Mouse (Mus musculus) forebrain, embryonic 14.5 days (tissue): ENCODE results near the gene Aup1. TPM values are rescaled to one million over a fixed set of nuclear protein-coding genes. Genes with fewer than 3 reads are reported as not detected.

Experiments used
- ATAC-seq: fragments of 200-750 bp; cut with Nextera tagmentation; 2 replicates; pipeline ENCODE4 v1.8.0; 2017; ENCODE audit warnings: mild to moderate bottlenecking, moderate library complexity
- DNase-seq: peaks from one replicate; pipeline ENCODE4 v3.0.0-alpha.2; 2015; ENCODE audit warnings: low spot score
- H3K27ac ChIP-seq: fragments of 300-500 bp; sonication (generic); 2 replicates; pipeline ENCODE4 v1.5.1; 2014; ENCODE audit warnings: low read depth, mild to moderate bottlenecking, control low read depth, low read length, moderate library complexity
- H3K27me3 ChIP-seq: fragments of 300-500 bp; sonication (generic); replicated peaks from 2 replicates; pipeline ENCODE4 v1.6.1; 2014; ENCODE audit warnings: low read length, control low read depth, mixed read lengths; ENCODE audit not compliant: control insufficient read depth, insufficient read depth
- H3K36me3 ChIP-seq: fragments of 300-500 bp; sonication (generic); 2 replicates; pipeline ENCODE4 v1.6.1; 2014; ENCODE audit warnings: low read length, control low read depth; ENCODE audit not compliant: control insufficient read depth, insufficient read depth
- H3K4me1 ChIP-seq: fragments of 300-500 bp; sonication (generic); 2 replicates; pipeline ENCODE4 v1.6.1; 2014; ENCODE audit warnings: antibody characterized with exemption, low read length, control low read depth; ENCODE audit not compliant: control insufficient read depth, insufficient read depth
- H3K4me2 ChIP-seq: fragments of 300-500 bp; sonication (generic); 2 replicates; pipeline ENCODE4 v1.6.1; 2014; ENCODE audit warnings: mild to moderate bottlenecking, control low read depth, low read length
- H3K4me3 ChIP-seq: fragments of 300-500 bp; sonication (generic); 2 replicates; pipeline ENCODE4 v1.5.1; 2014; ENCODE audit warnings: low read depth, low read length, control low read depth
- H3K9ac ChIP-seq: fragments of 300-500 bp; sonication (generic); 2 replicates; pipeline ENCODE4 v1.6.1; 2014; ENCODE audit warnings: mild to moderate bottlenecking, low read length, control low read depth, moderate library complexity
- H3K9me3 ChIP-seq: fragments of 300-500 bp; sonication (generic); replicated peaks from 2 replicates; pipeline ENCODE4 v1.6.1; 2016; ENCODE audit warnings: low read length, control low read depth, mixed read lengths; ENCODE audit not compliant: control insufficient read depth
- WGBS: fragments of 180-500 bp; shearing (Covaris S2); extraction: QIAGEN DNeasy Blood & Tissue Kit; methylation state at CpG from one replicate; pipeline ENCODE4 v1.1.7; 2014; 5-methylcytosine and 5-hydroxymethylcytosine counted together
- polyA plus RNA-seq: library from polyadenylated mRNA; unstranded; fragments of >200 nt; fragmentation: Nextera tagmentation; extraction: Ambion mirVana; gene quantifications from 2 replicates; pipeline ENCODE4 v1.2.1, GENCODE M21; 2014

Aup1 gene
- 101 and 107 TPM in 2 replicates for polyA plus RNA-seq

GRCm38 (mm10) chr6:83054074-83054851, at the start of gene Aup1:
Gene Aup1, plus strand, starts transcription at chr6:83054521.
- under 1% methylated on average over 59 of the region's 64 CpGs for whole genome bisulfite sequencing
- Histone ChIP-seq H3K4me1 (peaks cover 18% of the 10 kb centered on the region), H3K27me3 (no peaks in the 10 kb centered on the region), H3K9ac (peak within 1 kb of the TSS; percentile 90), H3K4me3 (peak within 1 kb of the TSS; percentile 96), H3K27ac (peak within 1 kb of the TSS; percentile 82), H3K4me2 (peak within 1 kb of the TSS; percentile 87), H3K36me3 (peaks cover 28% of the 10 kb centered on the region), H3K9me3 (no peaks in the 10 kb centered on the region)
- ATAC-seq: peak; percentile 98
- DNase-seq: peak; percentile 99

- WGBS: 62% methylated on average over 7 of the region's 7 CpGs
- DNase-seq: no peak
- H3K4me1 ChIP-seq: no peaks in the 10 kb centered on the region
Measured at GRCm38 (mm10) chr6:83004872-83005271, 49.4 kb upstream of the Aup1 start.

GRCm38 (mm10) chr6:83005444-83006011, 48.8 kb upstream of the Aup1 start:
- Histone ChIP-seq H3K4me3 (no peak overlapping the region), H3K4me2 (no peak overlapping the region), H3K27me3 (no peaks in the 10 kb centered on the region), H3K27ac (no peak overlapping the region), H3K9ac (no peak overlapping the region), H3K36me3 (no peaks in the 10 kb centered on the region), H3K4me1 (no peaks in the 10 kb centered on the region), H3K9me3 (no peaks in the 10 kb centered on the region)
- 88% methylated on average over 10 of the region's 10 CpGs for WGBS
- DNase-seq: no peak
- ATAC-seq: no peak

More at GRCm38 (mm10) chr6:83004872-83005271, 49.4 kb upstream of the Aup1 start:
- Histone ChIP-seq H3K36me3 (no peaks in the 10 kb centered on the region), H3K4me3 (no peak overlapping the region), H3K9ac (no peak overlapping the region), H3K9me3 (no peaks in the 10 kb centered on the region), H3K27ac (no peak overlapping the region), H3K27me3 (no peaks in the 10 kb centered on the region), H3K4me2 (no peak overlapping the region)
- no peak for ATAC-seq

GRCm38 (mm10) chr6:83006114-83006513, 48.2 kb upstream of the Aup1 start:
- Histone ChIP-seq H3K27me3 (no peaks in the 10 kb centered on the region), H3K4me1 (no peaks in the 10 kb centered on the region), H3K4me3 (no peak overlapping the region), H3K9me3 (no peaks in the 10 kb centered on the region), H3K9ac (no peak overlapping the region), H3K36me3 (no peaks in the 10 kb centered on the region), H3K27ac (no peak overlapping the region), H3K4me2 (no peak overlapping the region)
- 87% methylated on average over 6 of the region's 6 CpGs for WGBS
- DNase-seq: no peak
- ATAC-seq: no peak

GRCm38 (mm10) chr6:83008659-83009058, 45.7 kb upstream of the Aup1 start:
- Histone ChIP-seq H3K27ac (no peak overlapping the region), H3K4me1 (no peaks in the 10 kb centered on the region), H3K4me2 (no peak overlapping the region), H3K9me3 (no peaks in the 10 kb centered on the region), H3K36me3 (no peaks in the 10 kb centered on the region), H3K4me3 (no peak overlapping the region), H3K27me3 (no peaks in the 10 kb centered on the region), H3K9ac (no peak overlapping the region)
- ATAC-seq: no peak
- WGBS: 79% methylated on average over 3 of the region's 3 CpGs
- DNase-seq: no peak

DNA sequence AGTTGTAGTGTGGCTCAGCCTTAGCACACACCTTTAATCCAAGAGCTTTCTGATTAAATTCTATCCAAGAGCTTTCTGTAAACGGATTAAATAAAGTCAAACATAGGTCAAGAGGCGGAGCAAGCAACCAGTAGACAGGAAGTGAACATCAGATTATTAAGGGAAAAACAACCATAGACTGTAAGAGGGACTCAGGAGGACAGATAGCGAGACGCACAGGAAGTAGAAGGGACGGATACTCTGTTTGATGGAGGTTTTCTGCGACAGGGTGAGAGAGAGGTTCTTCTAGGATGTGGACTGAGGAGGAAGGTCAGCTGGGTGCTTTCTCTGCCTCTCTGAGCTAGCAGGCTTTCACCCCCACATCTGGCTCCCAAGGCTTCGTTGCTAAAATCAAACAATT, 44.3 kb upstream of the Aup1 start:
- Histone ChIP-seq H3K4me1 (no peaks in the 10 kb centered on the region), H3K4me2 (no peak overlapping the region), H3K27me3 (no peaks in the 10 kb centered on the region), H3K36me3 (no peaks in the 10 kb centered on the region), H3K4me3 (no peak overlapping the region), H3K9me3 (no peaks in the 10 kb centered on the region), H3K9ac (no peak overlapping the region), H3K27ac (no peak overlapping the region)
- 75% methylated on average over 7 of the region's 7 CpGs for WGBS
- DNase-seq (no peak), ATAC-seq (no peak)

GRCm38 (mm10) chr6:83011255-83011654, 43.1 kb upstream of the Aup1 start:
- DNase-seq (no peak), ATAC-seq (no peak)
- Histone ChIP-seq H3K9me3 (no peaks in the 10 kb centered on the region), H3K36me3 (no peaks in the 10 kb centered on the region), H3K27ac (no peak overlapping the region), H3K27me3 (no peaks in the 10 kb centered on the region), H3K9ac (no peak overlapping the region), H3K4me2 (no peak overlapping the region), H3K4me1 (no peaks in the 10 kb centered on the region), H3K4me3 (no peak overlapping the region)
- WGBS: 89% methylated on average over 7 of the region's 7 CpGs

DNA sequence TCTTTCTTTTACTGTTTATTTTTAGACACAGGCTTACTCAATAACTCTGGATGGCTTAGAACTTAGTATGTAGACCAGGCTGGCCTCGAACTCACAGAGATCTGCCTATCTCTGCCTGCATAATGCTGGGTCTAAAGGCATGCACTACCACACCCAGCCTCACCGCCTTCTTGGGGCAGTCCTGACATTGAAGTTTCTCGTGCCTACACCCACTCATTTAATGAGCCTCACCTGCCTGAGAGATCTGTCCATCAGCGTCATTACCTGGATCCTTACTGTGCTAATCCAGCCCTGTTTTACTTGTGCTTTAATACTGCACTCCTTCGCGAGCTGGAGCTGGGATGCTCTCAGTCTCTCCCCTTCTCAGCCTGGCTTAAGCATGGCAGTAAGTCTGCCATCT, 42.6 kb upstream of the Aup1 start:
- Histone ChIP-seq H3K27me3 (no peaks in the 10 kb centered on the region), H3K4me2 (no peak overlapping the region), H3K9ac (no peak overlapping the region), H3K27ac (no peak overlapping the region), H3K36me3 (no peaks in the 10 kb centered on the region), H3K4me1 (no peaks in the 10 kb centered on the region), H3K4me3 (no peak overlapping the region), H3K9me3 (no peaks in the 10 kb centered on the region)
- WGBS: 74% methylated on average over 6 of the region's 6 CpGs
- ATAC-seq: no peak
- no peak for DNase-seq

DNA sequence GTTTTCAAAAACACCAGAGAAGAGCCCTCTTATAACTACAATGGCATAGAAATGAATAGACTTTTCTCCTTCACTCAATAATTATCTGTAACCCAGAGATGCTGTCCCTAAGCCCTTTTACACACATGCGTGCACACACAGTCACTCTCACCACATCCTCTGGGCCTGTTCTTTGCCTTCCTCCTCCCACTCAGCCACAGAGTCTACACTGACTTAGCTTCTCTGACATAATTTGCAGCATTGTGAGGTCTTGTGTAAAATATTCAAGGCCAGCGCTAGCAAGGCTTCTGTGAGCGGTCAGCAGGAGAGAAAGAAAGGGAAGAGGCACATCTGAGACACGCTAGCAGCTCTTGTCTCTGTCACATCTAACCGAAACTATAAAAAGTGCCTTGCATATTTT, 40.9 kb upstream of the Aup1 start:
- DNase-seq: no peak
- H3K9ac ChIP-seq: no peak overlapping the region
- ATAC-seq: no peak
- H3K36me3 ChIP-seq: no peaks in the 10 kb centered on the region
- H3K9me3 ChIP-seq: no peaks in the 10 kb centered on the region
- no peaks in the 10 kb centered on the region for H3K4me1 ChIP-seq
- 67% methylated on average over 5 of the region's 5 CpGs for WGBS
- no peak overlapping the region for H3K4me2 ChIP-seq
- H3K4me3 ChIP-seq: no peak overlapping the region
- no peaks in the 10 kb centered on the region for H3K27me3 ChIP-seq
- H3K27ac ChIP-seq: no peak overlapping the region
